Mouse (Mus musculus) G1E (cell line): Measurements from ENCODE around the gene March5. TPM values are rescaled to one million over a fixed set of nuclear protein-coding genes. Genes with fewer than 3 reads are reported as not detected.
"Not testable (repeated sequence)": the region's sequence is repeated elsewhere in the genome, so short reads cannot be mapped to it uniquely, and the experiment has no call there.

ENCODE experiments used
- ATAC-seq: 2 replicates; pipeline ENCODE4 v1.8.0; 2016; ENCODE audit warnings: mild to moderate bottlenecking; ENCODE audit not compliant: insufficient number of reproducible peaks, poor library complexity, low FRiP score, severe bottlenecking; ENCODE audit errors: extremely low read depth
- DNase-seq: peaks from one replicate; pipeline ENCODE4 v3.0.0; 2012; ENCODE audit warnings: low spot score
- H3K27me3 ChIP-seq: 2 replicates; pipeline ENCODE4 v1.6.1; 2012; ENCODE audit warnings: mild to moderate bottlenecking, low read length, inconsistent platforms; ENCODE audit not compliant: insufficient read depth
- H3K36me3 ChIP-seq: replicated peaks from 2 replicates; pipeline ENCODE3; 2012; ENCODE audit warnings: mild to moderate bottlenecking, inconsistent platforms
- H3K4me1 ChIP-seq: 2 replicates; pipeline ENCODE4 v1.6.1; 2012; ENCODE audit warnings: low read depth, low read length, inconsistent platforms, mixed read lengths; ENCODE audit not compliant: insufficient read depth
- H3K4me3 ChIP-seq: 2 replicates; pipeline ENCODE4 v1.5.1; 2012; ENCODE audit warnings: low read depth, mild to moderate bottlenecking, inconsistent platforms, low read length, moderate library complexity, mixed read lengths
- H3K9me3 ChIP-seq: replicated peaks from 2 replicates; pipeline ENCODE4 v1.6.1; 2012; ENCODE audit warnings: inconsistent platforms
- CTCF ChIP-seq: IDR thresholded peaks from 2 replicates; pipeline ENCODE4 v1.5.1; 2012; ENCODE audit warnings: low read depth, low read length, inconsistent platforms, mixed read lengths
- GATA1 ChIP-seq: IDR thresholded peaks from 2 replicates; pipeline ENCODE4 v1.6.1; 2012; ENCODE audit warnings: borderline replicate concordance, low read length, inconsistent platforms, mixed read lengths
- GATA2 ChIP-seq: IDR thresholded peaks from 2 replicates; pipeline ENCODE4 v1.6.1; 2012; ENCODE audit warnings: low read depth, low read length, inconsistent platforms, borderline replicate concordance
- POLR2AphosphoS5 ChIP-seq: IDR thresholded peaks from 2 replicates; pipeline ENCODE4 v1.6.1; 2012; ENCODE audit warnings: low read depth, low read length, inconsistent platforms; ENCODE audit not compliant: insufficient replicate concordance
- TAL1 ChIP-seq: conservative IDR thresholded peaks from 2 replicates; pipeline ENCODE4 v1.6.1; 2012; ENCODE audit warnings: low read depth, low read length, inconsistent platforms, mixed read lengths
- polyA plus RNA-seq: library from polyadenylated mRNA; stranded (reverse); fragments of >175 nt; gene quantifications from 2 replicates; pipeline ENCODE4 v1.2.3, GENCODE M21; 2012
- total RNA-seq, 2 experiments: library from RNA; stranded (forward) in 1 of 2; stranded (reverse) in 1 of 2; fragments of 200-1000 nt in 1 of 2; fragments of >200 nt in 1 of 2; fragmentation: Nextera tagmentation in 1 of 2; gene quantifications; 2 replicates each; pipeline ENCODE4 v1.2.3; 2014 to 2017

The March5 gene
- total and polyA plus RNA-seq, 3 experiments, result 64.5 to 131 (median 129) TPM

GRCm38 (mm10) chr19:37214711-37215110 is 7.4 kb downstream of the March5 start:
- no peak overlapping the region for H3K4me3 ChIP-seq
- no peak for TF ChIP-seq GATA1
- no peaks in the 10 kb centered on the region for H3K9me3 ChIP-seq
- peaks cover 75% of the 10 kb centered on the region for H3K36me3 ChIP-seq
- peaks cover 24% of the 10 kb centered on the region for H3K4me1 ChIP-seq
- DNase-seq (no peak), ATAC-seq (no peak)
- H3K27me3 ChIP-seq, result no peaks in the 10 kb centered on the region

GRCm38 (mm10) chr19:37225197-37225862 is 18.0 kb downstream of the March5 start:
- TF ChIP-seq TAL1, result no peak
- no peak for TF ChIP-seq GATA1
- no peak for TF ChIP-seq CTCF
- TF ChIP-seq GATA2, result no peak
- no peak for TF ChIP-seq POLR2AphosphoS5
- ATAC-seq (no peak), DNase-seq (no peak)
- H3K27me3 ChIP-seq, result no peaks in the 10 kb centered on the region
- H3K4me1 ChIP-seq, result peaks cover 14% of the 10 kb centered on the region
- no peaks in the 10 kb centered on the region for H3K9me3 ChIP-seq
- H3K36me3 ChIP-seq, result peaks cover 35% of the 10 kb centered on the region
- no peak overlapping the region for H3K4me3 ChIP-seq

DNA sequence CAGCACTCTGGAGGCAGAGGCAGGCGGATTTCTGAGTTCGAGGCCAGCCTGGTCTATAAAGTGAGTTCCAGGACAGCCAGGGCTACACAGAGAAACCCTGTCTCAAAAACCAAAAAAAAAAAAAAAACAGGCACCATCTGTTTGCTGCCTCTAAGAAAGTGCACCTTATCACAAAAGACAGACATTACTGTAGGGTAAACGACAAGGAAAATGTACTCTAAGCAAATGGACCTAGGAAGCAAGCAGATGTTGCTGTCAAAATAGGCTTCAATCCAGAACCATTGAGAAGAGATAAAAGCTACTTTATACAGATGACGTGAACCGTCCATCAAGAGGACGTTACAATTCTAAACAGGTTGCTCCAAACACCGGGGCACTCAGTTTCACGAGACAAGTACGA is 25.3 kb downstream of the March5 start:
- TF ChIP-seq TAL1, result peak; percentile 67
- H3K4me3 ChIP-seq, H3K36me3 ChIP-seq, H3K9me3 ChIP-seq, H3K27me3 ChIP-seq, DNase-seq, ATAC-seq: not testable (repeated sequence)
- peaks cover 39% of the 10 kb centered on the region for H3K4me1 ChIP-seq

DNA sequence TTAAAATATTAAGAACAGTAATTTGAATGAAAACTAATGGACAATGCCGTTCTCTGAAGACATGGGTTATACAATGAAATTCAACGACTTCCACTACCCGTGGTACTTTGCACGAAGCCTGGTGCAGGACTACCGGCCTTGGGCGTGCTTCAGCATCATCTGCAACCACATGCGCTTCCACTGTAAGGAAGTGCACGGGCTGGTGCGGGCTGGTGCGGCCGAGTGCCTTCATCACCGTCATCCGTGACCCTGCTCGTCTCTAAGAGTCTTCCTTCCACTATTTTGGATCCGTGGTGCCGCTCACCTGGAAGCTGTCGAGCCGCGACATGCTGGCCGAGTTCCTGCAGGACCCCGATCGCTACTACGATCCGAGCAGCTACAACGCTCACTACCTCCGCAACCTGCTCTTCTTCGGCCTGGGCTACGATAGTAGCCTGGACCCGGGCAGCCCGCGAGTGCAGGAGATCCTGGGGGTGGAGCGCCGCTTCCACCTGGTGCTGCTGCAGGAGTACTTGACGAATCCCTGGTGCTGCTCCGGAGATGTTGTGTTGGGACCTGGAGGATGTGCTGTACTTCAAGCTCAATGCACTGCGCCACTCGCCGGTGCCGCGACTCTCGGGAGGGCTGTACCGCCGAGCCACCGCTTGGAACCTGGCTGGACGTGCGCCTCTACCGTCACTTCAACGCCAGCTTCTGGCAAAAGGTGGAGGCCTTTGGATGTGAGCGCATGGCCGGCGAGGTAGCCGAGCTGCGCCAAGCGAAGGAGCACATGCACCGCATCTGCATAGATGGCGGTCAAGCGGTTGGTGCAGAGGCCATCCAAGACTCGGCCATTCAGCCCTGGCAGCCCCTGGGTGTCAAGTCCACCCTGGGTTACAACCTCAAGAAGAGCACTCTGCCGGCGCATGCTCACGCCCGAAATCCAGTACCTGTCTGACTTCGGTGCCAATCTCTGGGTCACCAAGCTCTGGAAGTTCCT is 26.5 kb downstream of the March5 start:
- ATAC-seq (no peak), DNase-seq (no peak)
- TF ChIP-seq GATA2 (no peak), TAL1 (no peak), CTCF (no peak), POLR2AphosphoS5 (no peak), GATA1 (no peak)
- Histone ChIP-seq H3K4me3 (peak overlapping the region; percentile 36; the same call in 1 of the 2 replicates), H3K36me3 (no peaks in the 10 kb centered on the region), H3K9me3 (peaks cover 9% of the 10 kb centered on the region), H3K27me3 (no peaks in the 10 kb centered on the region; the same call in 1 of the 2 replicates), H3K4me1 (peaks cover 51% of the 10 kb centered on the region)

- Histone ChIP-seq H3K27me3 (peaks cover 5% of the 10 kb centered on the region), H3K4me1 (peaks cover 58% of the 10 kb centered on the region)
Observed at GRCm38 (mm10) chr19:37235818-37236217, 28.5 kb downstream of the March5 start.

GRCm38 (mm10) chr19:37237306-37237705 is 30.0 kb downstream of the March5 start:
- no peak for DNase-seq
- Histone ChIP-seq H3K27me3 (peaks cover 10% of the 10 kb centered on the region), H3K4me3 (peak overlapping the region; percentile 67; the same call in 1 of the 2 replicates), H3K4me1 (peaks cover 51% of the 10 kb centered on the region), H3K36me3 (no peaks in the 10 kb centered on the region), H3K9me3 (peaks cover 9% of the 10 kb centered on the region)
- ATAC-seq, result no peak
- TF ChIP-seq TAL1 (no peak), GATA2 (no peak), GATA1 (no peak), POLR2AphosphoS5 (no peak), CTCF (no peak)

More at GRCm38 (mm10) chr19:37235818-37236217, 28.5 kb downstream of the March5 start:
- ATAC-seq, result no peak
- no peaks in the 10 kb centered on the region for H3K36me3 ChIP-seq
- peaks cover 9% of the 10 kb centered on the region for H3K9me3 ChIP-seq
- no peak for DNase-seq
- no peak overlapping the region for H3K4me3 ChIP-seq
- TF ChIP-seq POLR2AphosphoS5, result no peak
- no peak for TF ChIP-seq TAL1
- TF ChIP-seq GATA2, result no peak
- TF ChIP-seq GATA1, result no peak
- TF ChIP-seq CTCF, result no peak
